Mouse (Mus musculus) T-helper 2 cell (primary cell): ENCODE measurements around the gene Rtbdn.
"Not testable (repeated sequence)": the region's sequence is repeated elsewhere in the genome, so short reads cannot be mapped to it uniquely, and the experiment has no call there.

ENCODE experiments used
- in situ Hi-C: fragments of 300-600 bp; cut with MboI, MseI; formaldehyde crosslinking; loops from one replicate; pipeline ENCODE4 v1.15.1; 2025; ENCODE audit warnings: high pct_unique_total_duplicates

The Rtbdn gene

GRCm38 (mm10) chr8:84946528-84947240 lies at the start of gene Rtbdn:
TSS of gene Rtbdn (plus strand) at chr8:84946991.
- in situ Hi-C loops = no loop called here

GRCm38 (mm10) chr8:84901071-84901470 lies 45.7 kb upstream of the Rtbdn start:
- in situ Hi-C loops = no loop called here

DNA sequence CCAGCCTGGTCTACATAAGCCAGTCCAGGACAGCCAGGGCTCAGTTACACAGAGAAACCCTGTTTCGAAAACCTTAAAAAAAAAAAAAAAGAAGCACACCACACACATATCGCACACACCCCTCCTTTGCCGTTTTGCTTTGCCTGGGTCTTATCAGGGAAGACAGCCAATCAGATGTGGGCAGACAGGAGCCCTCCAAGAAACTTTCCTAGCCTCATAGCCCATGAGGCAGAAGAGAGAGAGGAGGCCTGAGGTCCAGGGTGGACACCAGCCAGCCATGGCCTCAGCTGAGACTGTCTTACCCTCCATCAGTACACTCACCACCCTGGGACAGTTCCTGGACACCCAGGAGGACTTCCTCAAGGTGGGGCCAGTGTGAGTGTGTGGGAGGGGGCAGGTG lies 45.0 kb upstream of the Rtbdn start, which contains the start of gene Klf1:
Gene Klf1 (plus strand): TSS at position 177 of the 400 bp plus-strand sequence.
- in situ Hi-C loops = no loop called here

DNA sequence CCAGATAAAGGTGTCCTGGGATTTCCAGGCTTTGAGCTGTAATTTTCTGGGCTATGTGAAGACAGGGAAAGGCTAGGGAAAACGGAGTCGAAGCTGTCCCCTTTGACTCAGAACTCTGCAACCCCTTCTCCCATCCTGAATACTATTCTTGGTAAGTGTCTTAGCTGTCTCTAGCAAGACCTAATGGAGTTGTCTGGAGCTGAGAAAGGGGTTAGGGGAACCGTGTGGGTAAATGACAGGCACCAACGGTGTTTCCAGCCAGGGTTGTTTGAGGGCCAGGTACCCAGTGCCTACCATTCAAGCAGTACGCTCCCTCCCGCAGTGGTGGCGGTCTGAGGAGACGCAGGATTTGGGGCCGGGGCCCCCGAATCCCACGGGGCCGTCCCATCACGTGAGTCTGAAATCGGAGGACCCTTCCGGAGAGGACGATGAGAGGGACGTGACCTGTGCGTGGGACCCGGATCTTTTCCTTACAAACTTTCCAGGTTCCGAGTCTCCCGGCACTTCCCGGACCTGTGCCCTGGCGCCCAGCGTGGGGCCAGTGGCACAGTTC lies 44.3 kb upstream of the Rtbdn start:
- in situ Hi-C loops = no loop called here

GRCm38 (mm10) chr8:84902920-84903661 lies 43.7 kb upstream of the Rtbdn start:
- in situ Hi-C loops = no loop called here

GRCm38 (mm10) chr8:84904351-84904750 lies 42.4 kb upstream of the Rtbdn start:
- in situ Hi-C loops = no loop called here

- in situ Hi-C loops = no loop called here
Observed at GRCm38 (mm10) chr8:84907037-84907436, 39.8 kb upstream of the Rtbdn start.

GRCm38 (mm10) chr8:84907493-84907892 lies 39.3 kb upstream of the Rtbdn start:
- in situ Hi-C loops = no loop called here

DNA sequence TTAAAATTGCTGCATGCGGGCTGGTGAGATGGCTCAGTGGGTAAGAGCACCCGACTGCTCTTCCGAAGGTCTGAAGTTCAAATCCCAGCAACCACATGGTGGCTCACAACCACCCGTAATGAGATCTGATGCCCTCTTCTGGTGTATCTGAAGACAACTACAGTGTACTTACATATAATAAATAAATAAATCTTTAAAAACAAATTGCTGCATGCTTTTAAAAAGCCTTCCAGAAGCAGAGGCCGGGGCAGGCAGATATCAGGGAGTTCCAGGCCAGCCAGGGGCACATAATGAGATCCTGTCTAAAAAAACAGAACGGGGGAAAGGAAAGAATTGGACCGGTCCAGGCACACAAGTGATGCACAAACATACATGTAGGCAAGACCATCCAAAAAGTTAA lies 38.8 kb upstream of the Rtbdn start:
- in situ Hi-C loops = not testable (repeated sequence)

- in situ Hi-C loops = no loop called here
Observed at GRCm38 (mm10) chr8:84908421-84909161, 38.2 kb upstream of the Rtbdn start, which contains the start of gene Dnase2a. TSS of gene Dnase2a (plus strand) at chr8:84908560.

GRCm38 (mm10) chr8:84909162-84909767 lies 37.5 kb upstream of the Rtbdn start:
- in situ Hi-C loops = no loop called here

GRCm38 (mm10) chr8:84909949-84910348 lies 36.8 kb upstream of the Rtbdn start:
- in situ Hi-C loops = no loop called here

DNA sequence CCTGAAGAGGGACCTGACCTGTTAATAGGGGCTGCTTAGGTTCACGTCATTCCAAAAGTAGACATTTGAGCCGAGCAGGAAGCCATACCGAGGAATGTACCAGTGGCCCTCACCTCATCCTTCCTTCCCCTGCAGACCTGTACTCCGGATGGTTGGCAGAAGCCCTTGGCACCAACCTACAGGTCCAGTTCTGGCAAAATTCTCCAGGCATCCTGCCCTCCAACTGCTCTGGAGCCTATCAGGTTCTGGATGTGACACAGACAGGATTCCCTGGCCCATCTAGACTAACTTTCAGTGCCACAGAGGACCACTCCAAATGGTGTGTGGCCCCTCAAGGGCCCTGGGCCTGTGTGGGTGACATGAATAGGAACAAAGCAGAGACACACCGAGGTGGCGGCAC lies 36.2 kb upstream of the Rtbdn start:
- in situ Hi-C loops = no loop called here

DNA sequence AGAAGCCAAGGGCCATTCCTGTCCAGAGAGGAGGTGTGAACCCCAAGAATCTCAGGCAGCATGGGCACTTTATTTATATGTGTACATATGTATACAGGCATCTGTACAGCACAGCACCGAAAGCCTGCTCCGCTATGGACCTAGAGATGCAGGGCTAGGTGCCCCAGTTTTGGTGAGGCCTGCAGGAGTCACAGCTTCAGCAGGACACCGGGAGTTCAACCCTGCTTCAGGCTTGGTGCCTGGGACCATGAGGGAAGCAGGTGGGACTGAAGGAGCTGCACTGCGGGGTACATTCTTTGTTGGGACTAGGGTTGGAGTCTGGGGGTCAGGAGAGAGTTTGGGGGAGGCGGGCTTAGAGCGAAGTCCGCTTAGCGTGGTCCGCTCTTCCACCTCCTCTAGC lies 34.9 kb upstream of the Rtbdn start:
- in situ Hi-C loops = no loop called here

GRCm38 (mm10) chr8:84912391-84912790 lies 34.4 kb upstream of the Rtbdn start:
- in situ Hi-C loops = no loop called here

DNA sequence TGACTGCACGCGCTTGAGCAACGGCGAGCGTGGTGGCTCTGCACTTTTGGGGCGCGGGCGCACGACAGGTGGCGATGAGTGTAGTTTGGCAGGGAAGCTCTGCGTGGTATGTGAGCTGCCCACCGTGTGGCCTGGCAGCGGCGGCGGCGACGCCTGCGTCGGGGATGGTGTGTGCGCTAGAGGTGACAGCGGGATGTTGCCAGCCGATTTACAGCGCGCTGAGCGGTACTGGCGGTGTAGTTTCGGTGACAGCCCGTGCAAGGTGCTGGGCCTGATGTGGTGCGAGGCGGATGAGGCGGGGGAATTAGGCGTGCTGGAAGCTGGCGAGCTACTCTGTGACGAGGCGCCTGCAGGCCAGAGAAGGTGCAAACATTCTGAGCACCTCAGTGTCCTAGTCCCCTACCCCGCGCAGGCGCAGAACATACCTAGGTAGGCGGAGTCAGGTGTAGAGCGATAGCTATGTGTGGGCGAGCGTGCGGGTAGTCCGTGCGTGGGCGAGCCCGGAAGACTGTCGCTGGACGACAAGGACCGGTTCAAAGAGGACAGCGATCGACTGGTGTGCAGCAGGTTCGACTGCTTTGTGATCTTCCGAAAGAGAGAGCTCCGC lies 33.8 kb upstream of the Rtbdn start:
- in situ Hi-C loops = no loop called here

DNA sequence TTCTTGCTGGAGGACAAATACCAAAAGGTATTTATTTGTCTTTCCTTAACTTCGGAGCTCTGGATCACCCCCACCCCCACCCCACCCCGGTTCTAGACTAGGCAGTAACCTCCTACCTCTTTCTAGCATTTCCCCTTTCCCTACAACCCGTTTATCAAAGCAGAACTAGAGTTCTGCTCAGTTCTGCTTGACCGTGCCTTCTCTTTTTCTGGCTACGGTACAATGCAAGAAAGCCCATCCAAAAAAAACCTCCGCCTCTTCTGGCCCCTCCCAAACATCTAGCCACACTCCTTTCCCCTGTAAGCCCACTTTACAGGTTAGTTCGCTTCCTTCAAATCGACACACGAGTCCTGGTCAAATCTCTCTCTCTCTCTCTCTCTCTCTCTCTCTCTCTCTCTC lies 33.3 kb upstream of the Rtbdn start:
- in situ Hi-C loops = no loop called here

- in situ Hi-C loops = no loop called here
Observed at GRCm38 (mm10) chr8:84913960-84914359, 32.8 kb upstream of the Rtbdn start.

GRCm38 (mm10) chr8:84915269-84915668 lies 31.5 kb upstream of the Rtbdn start:
- in situ Hi-C loops = no loop called here

GRCm38 (mm10) chr8:84917781-84918180 lies 29.0 kb upstream of the Rtbdn start:
- in situ Hi-C loops = no loop called here

DNA sequence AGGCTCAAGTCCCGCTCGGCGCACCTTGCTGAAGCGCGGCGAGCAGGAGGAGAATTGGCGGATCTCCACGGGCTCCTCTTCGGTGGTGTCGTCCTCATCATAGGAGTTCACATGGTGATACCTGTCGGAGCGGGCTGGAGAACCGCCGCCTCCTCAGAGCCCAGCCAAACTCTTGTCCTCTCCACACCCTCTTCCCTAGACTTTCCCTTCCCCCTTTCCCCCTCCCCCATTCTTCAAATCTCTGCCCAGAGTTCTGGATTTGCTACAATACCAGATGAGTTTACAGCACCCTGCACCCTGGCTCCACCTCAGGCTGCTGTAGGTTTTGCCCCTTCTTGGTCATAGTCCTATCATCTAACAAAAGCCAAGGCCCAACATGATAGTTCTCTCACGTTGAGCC lies 28.1 kb upstream of the Rtbdn start:
- in situ Hi-C loops = no loop called here
